Mouse (Mus musculus): ENCODE data around the gene Hbb-bt.
"Not testable (repeated sequence)": the region's sequence is repeated elsewhere in the genome, so short reads cannot be mapped to it uniquely, and the experiment has no call there.

GRCm38 (mm10) chr7:103827139-103827538 is 13.3 kb upstream of the Hbb-bt start:
- TF ChIP-seq CTCF, EP300 (IDR thresholded peaks at IDR 0.05; ENCODE audit: low read depth): not testable (repeated sequence)

Data from heart, postnatal 0 days (tissue).